Mouse (Mus musculus): ENCODE results near the gene Tnfrsf23. TPM values are rescaled to one million over a fixed set of nuclear protein-coding genes. Genes with fewer than 3 reads are reported as not detected.

The Tnfrsf23 gene
- polyA plus RNA-seq, 1 experiment from 2014 or later = 0.44 TPM

- Histone ChIP-seq H3K36me3 (ENCODE audit: control insufficient read depth, insufficient read depth, low read length) (no peaks in the 10 kb centered on the region), H3K27ac (ENCODE audit: low read depth, low read length) (no peak overlapping the region), H3K27me3 (ENCODE audit: control insufficient read depth, insufficient read depth, low read length) (no peaks in the 10 kb centered on the region), H3K9me3 (ENCODE audit: control insufficient read depth, low read length) (no peaks in the 10 kb centered on the region), H3K4me2 (no peak overlapping the region), H3K9ac (ENCODE audit: low read length) (no peak overlapping the region), H3K4me3 (ENCODE audit: low read depth, low read length) (no peak overlapping the region), H3K4me1 (ENCODE audit: control insufficient read depth, insufficient read depth, low read length) (no peaks in the 10 kb centered on the region)
- 79% methylated on average over 4 of the region's 4 CpGs for WGBS
- no peak for DNase-seq (ENCODE audit: low spot score, missing footprints)
- no peak for ATAC-seq (ENCODE audit: low FRiP score)
Observed at GRCm38 (mm10) chr7:143712023-143712422, 26.4 kb upstream of the Tnfrsf23 start.

- H3K4me3 ChIP-seq (ENCODE audit: low read depth, low read length) = no peak overlapping the region
- 77% methylated on average over 7 of the region's 7 CpGs for WGBS
- H3K9me3 ChIP-seq (ENCODE audit: control insufficient read depth, low read length) = no peaks in the 10 kb centered on the region
- no peaks in the 10 kb centered on the region for H3K4me1 ChIP-seq (ENCODE audit: control insufficient read depth, insufficient read depth, low read length)
- H3K36me3 ChIP-seq (ENCODE audit: control insufficient read depth, insufficient read depth, low read length) = no peaks in the 10 kb centered on the region
- no peaks in the 10 kb centered on the region for H3K27me3 ChIP-seq (ENCODE audit: control insufficient read depth, insufficient read depth, low read length)
- H3K27ac ChIP-seq (ENCODE audit: low read depth, low read length) = no peak overlapping the region
- H3K9ac ChIP-seq (ENCODE audit: low read length) = no peak overlapping the region
- DNase-seq (ENCODE audit: low spot score, missing footprints) = no peak
- H3K4me2 ChIP-seq = no peak overlapping the region
- no peak for ATAC-seq (ENCODE audit: low FRiP score)
Observed at GRCm38 (mm10) chr7:143711381-143711780, 25.7 kb upstream of the Tnfrsf23 start.

- no peak for ATAC-seq (ENCODE audit: low FRiP score)
- H3K36me3 ChIP-seq (ENCODE audit: control insufficient read depth, insufficient read depth, low read length) = no peaks in the 10 kb centered on the region
- no peaks in the 10 kb centered on the region for H3K9me3 ChIP-seq (ENCODE audit: control insufficient read depth, low read length)
- H3K27me3 ChIP-seq (ENCODE audit: control insufficient read depth, insufficient read depth, low read length) = no peaks in the 10 kb centered on the region
- 91% methylated on average over 7 of the region's 7 CpGs for WGBS
- no peaks in the 10 kb centered on the region for H3K4me1 ChIP-seq (ENCODE audit: control insufficient read depth, insufficient read depth, low read length)
- no peak overlapping the region for H3K4me3 ChIP-seq (ENCODE audit: low read depth, low read length)
- no peak for DNase-seq (ENCODE audit: low spot score, missing footprints)
- H3K27ac ChIP-seq (ENCODE audit: low read depth, low read length) = no peak overlapping the region
- no peak overlapping the region for H3K4me2 ChIP-seq
- no peak overlapping the region for H3K9ac ChIP-seq (ENCODE audit: low read length)
Observed at GRCm38 (mm10) chr7:143709395-143709794, 23.7 kb upstream of the Tnfrsf23 start.

GRCm38 (mm10) chr7:143706697-143707438 lies 21.2 kb upstream of the Tnfrsf23 start:
- peak; percentile 80 for ATAC-seq (ENCODE audit: low FRiP score)

GRCm38 (mm10) chr7:143696140-143696539 lies 10.5 kb upstream of the Tnfrsf23 start:
- H3K4me2 ChIP-seq = no peak overlapping the region
- H3K9ac ChIP-seq (ENCODE audit: low read length) = no peak overlapping the region
- H3K4me1 ChIP-seq (ENCODE audit: control insufficient read depth, insufficient read depth, low read length) = no peaks in the 10 kb centered on the region
- peak; percentile 85 for DNase-seq (ENCODE audit: low spot score, missing footprints)
- no peak overlapping the region for H3K27ac ChIP-seq (ENCODE audit: low read depth, low read length)
- H3K4me3 ChIP-seq (ENCODE audit: low read depth, low read length) = no peak overlapping the region
- no peaks in the 10 kb centered on the region for H3K9me3 ChIP-seq (ENCODE audit: control insufficient read depth, low read length)
- H3K36me3 ChIP-seq (ENCODE audit: control insufficient read depth, insufficient read depth, low read length) = no peaks in the 10 kb centered on the region; the same call in 1 of the 2 replicates
- H3K27me3 ChIP-seq (ENCODE audit: control insufficient read depth, insufficient read depth, low read length) = no peaks in the 10 kb centered on the region
- ATAC-seq (ENCODE audit: low FRiP score) = no peak
- 51% methylated on average over 2 of the region's 2 CpGs for WGBS

More at GRCm38 (mm10) chr7:143706697-143707438, 21.2 kb upstream of the Tnfrsf23 start:
- H3K4me3 ChIP-seq (ENCODE audit: low read depth, low read length) = no peak overlapping the region
- 0 out of 2 replicates have a peak overlapping the region, but pooled peaks have one; percentile 13 for H3K9ac ChIP-seq (ENCODE audit: low read length)
- H3K9me3 ChIP-seq (ENCODE audit: control insufficient read depth, low read length) = no peaks in the 10 kb centered on the region
- H3K36me3 ChIP-seq (ENCODE audit: control insufficient read depth, insufficient read depth, low read length) = no peaks in the 10 kb centered on the region
- 41% methylated on average over 7 of the region's 7 CpGs for WGBS
- no peak overlapping the region for H3K4me2 ChIP-seq
- peak; percentile 99 for DNase-seq (ENCODE audit: low spot score, missing footprints)
- no peaks in the 10 kb centered on the region for H3K4me1 ChIP-seq (ENCODE audit: control insufficient read depth, insufficient read depth, low read length)
- no peaks in the 10 kb centered on the region for H3K27me3 ChIP-seq (ENCODE audit: control insufficient read depth, insufficient read depth, low read length)
- H3K27ac ChIP-seq (ENCODE audit: low read depth, low read length) = no peak overlapping the region

GRCm38 (mm10) chr7:143694550-143694949 lies 8.9 kb upstream of the Tnfrsf23 start:
- no peak overlapping the region for H3K9ac ChIP-seq (ENCODE audit: low read length)
- H3K27ac ChIP-seq (ENCODE audit: low read depth, low read length) = no peak overlapping the region
- WGBS = 92% methylated on average over 7 of the region's 7 CpGs
- DNase-seq (ENCODE audit: low spot score, missing footprints) (no peak), ATAC-seq (ENCODE audit: low FRiP score) (no peak)
- H3K4me2 ChIP-seq = no peak overlapping the region
- no peaks in the 10 kb centered on the region; the same call in 1 of the 2 replicates for H3K36me3 ChIP-seq (ENCODE audit: control insufficient read depth, insufficient read depth, low read length)
- no peaks in the 10 kb centered on the region for H3K27me3 ChIP-seq (ENCODE audit: control insufficient read depth, insufficient read depth, low read length)
- no peaks in the 10 kb centered on the region for H3K4me1 ChIP-seq (ENCODE audit: control insufficient read depth, insufficient read depth, low read length)
- no peaks in the 10 kb centered on the region for H3K9me3 ChIP-seq (ENCODE audit: control insufficient read depth, low read length)
- no peak overlapping the region for H3K4me3 ChIP-seq (ENCODE audit: low read depth, low read length)

GRCm38 (mm10) chr7:143692746-143693510 lies 7.3 kb upstream of the Tnfrsf23 start:
- Histone ChIP-seq H3K36me3 (ENCODE audit: control insufficient read depth, insufficient read depth, low read length) (no peaks in the 10 kb centered on the region; the same call in 1 of the 2 replicates), H3K4me1 (ENCODE audit: control insufficient read depth, insufficient read depth, low read length) (no peaks in the 10 kb centered on the region), H3K4me3 (ENCODE audit: low read depth, low read length) (no peak overlapping the region), H3K4me2 (no peak overlapping the region), H3K27ac (ENCODE audit: low read depth, low read length) (no peak overlapping the region), H3K27me3 (ENCODE audit: control insufficient read depth, insufficient read depth, low read length) (no peaks in the 10 kb centered on the region), H3K9me3 (ENCODE audit: control insufficient read depth, low read length) (no peaks in the 10 kb centered on the region), H3K9ac (ENCODE audit: low read length) (no peak overlapping the region)
- DNase-seq (ENCODE audit: low spot score, missing footprints) (no peak), ATAC-seq (ENCODE audit: low FRiP score) (no peak)
- 88% methylated on average over 12 of the region's 12 CpGs for WGBS

- no peak overlapping the region for H3K9ac ChIP-seq (ENCODE audit: low read length)
- no peaks in the 10 kb centered on the region for H3K9me3 ChIP-seq (ENCODE audit: control insufficient read depth, low read length)
- H3K27ac ChIP-seq (ENCODE audit: low read depth, low read length) = no peak overlapping the region
- ATAC-seq (ENCODE audit: low FRiP score) (no peak), DNase-seq (ENCODE audit: low spot score, missing footprints) (no peak)
- 95% methylated on average over 4 of the region's 4 CpGs for WGBS
- H3K4me3 ChIP-seq (ENCODE audit: low read depth, low read length) = no peak overlapping the region
- H3K4me1 ChIP-seq (ENCODE audit: control insufficient read depth, insufficient read depth, low read length) = no peaks in the 10 kb centered on the region
- H3K4me2 ChIP-seq = no peak overlapping the region
- no peaks in the 10 kb centered on the region for H3K27me3 ChIP-seq (ENCODE audit: control insufficient read depth, insufficient read depth, low read length)
- H3K36me3 ChIP-seq (ENCODE audit: control insufficient read depth, insufficient read depth, low read length) = no peaks in the 10 kb centered on the region; the same call in 1 of the 2 replicates
Observed at GRCm38 (mm10) chr7:143691909-143692308, 6.2 kb upstream of the Tnfrsf23 start.

GRCm38 (mm10) chr7:143691181-143691580 lies 5.5 kb upstream of the Tnfrsf23 start:
- H3K27ac ChIP-seq (ENCODE audit: low read depth, low read length) = no peak overlapping the region
- no peak for DNase-seq (ENCODE audit: low spot score, missing footprints)
- no peak overlapping the region for H3K4me3 ChIP-seq (ENCODE audit: low read depth, low read length)
- no peak overlapping the region for H3K4me2 ChIP-seq
- no peak for ATAC-seq (ENCODE audit: low FRiP score)
- no peak overlapping the region for H3K9ac ChIP-seq (ENCODE audit: low read length)
- WGBS = 94% methylated on average over 5 of the region's 5 CpGs
- no peaks in the 10 kb centered on the region; the same call in 1 of the 2 replicates for H3K36me3 ChIP-seq (ENCODE audit: control insufficient read depth, insufficient read depth, low read length)
- no peaks in the 10 kb centered on the region for H3K27me3 ChIP-seq (ENCODE audit: control insufficient read depth, insufficient read depth, low read length)
- no peaks in the 10 kb centered on the region for H3K9me3 ChIP-seq (ENCODE audit: control insufficient read depth, low read length)
- no peaks in the 10 kb centered on the region for H3K4me1 ChIP-seq (ENCODE audit: control insufficient read depth, insufficient read depth, low read length)
